Mouse (Mus musculus) forebrain, embryonic 16.5 days (tissue): ENCODE results near the gene Plpp1. TPM values are rescaled to one million over a fixed set of nuclear protein-coding genes. Genes with fewer than 3 reads are reported as not detected.

Experiments
- ATAC-seq: fragments of 200-750 bp; cut with Nextera tagmentation; 2 replicates; pipeline ENCODE4 v1.8.0; 2017; ENCODE audit warnings: mild to moderate bottlenecking, moderate library complexity
- H3K27ac ChIP-seq: fragments of 300-500 bp; sonication (generic); 2 replicates; pipeline ENCODE4 v1.5.1; 2014; ENCODE audit warnings: low read length, control low read depth
- H3K27me3 ChIP-seq: fragments of 300-500 bp; sonication (generic); replicated peaks from 2 replicates; pipeline ENCODE4 v1.6.1; 2014; ENCODE audit warnings: low read length; ENCODE audit not compliant: control insufficient read depth, insufficient read depth
- H3K36me3 ChIP-seq: fragments of 300-500 bp; sonication (generic); 2 replicates; pipeline ENCODE4 v1.6.1; 2014; ENCODE audit not compliant: control insufficient read depth, insufficient read depth
- H3K4me1 ChIP-seq: fragments of 300-500 bp; sonication (generic); replicated peaks from 2 replicates; pipeline ENCODE4 v1.6.1; 2014; ENCODE audit warnings: low read length; ENCODE audit not compliant: control insufficient read depth, insufficient read depth
- H3K4me2 ChIP-seq: fragments of 300-500 bp; sonication (generic); 2 replicates; pipeline ENCODE4 v1.6.1; 2014; ENCODE audit warnings: mild to moderate bottlenecking, low read length, control low read depth
- H3K4me3 ChIP-seq: fragments of 300-500 bp; sonication (generic); replicated peaks from 2 replicates; pipeline ENCODE4 v1.5.1; 2014; ENCODE audit warnings: mild to moderate bottlenecking, low read length, control low read depth
- H3K9ac ChIP-seq: fragments of 300-500 bp; sonication (generic); replicated peaks from 2 replicates; pipeline ENCODE4 v1.6.1; 2014; ENCODE audit warnings: low read depth, low read length, control low read depth
- H3K9me3 ChIP-seq: fragments of 300-500 bp; sonication (generic); 2 replicates; pipeline ENCODE4 v1.6.1; 2016; ENCODE audit warnings: low read length; ENCODE audit not compliant: control insufficient read depth
- WGBS: fragments of 180-500 bp; shearing (Covaris S2); extraction: QIAGEN DNeasy Blood & Tissue Kit; methylation state at CpG from one replicate; pipeline ENCODE4 v1.1.7; 2014; 5-methylcytosine and 5-hydroxymethylcytosine counted together
- polyA plus RNA-seq: library from polyadenylated mRNA; unstranded; fragments of >200 nt; fragmentation: Nextera tagmentation; extraction: Ambion mirVana; gene quantifications from 2 replicates; pipeline ENCODE4 v1.2.1, GENCODE M21; 2015

Plpp1 gene
- polyA plus RNA-seq, 1 experiment from 2014 or later, result 49.2 TPM

DNA sequence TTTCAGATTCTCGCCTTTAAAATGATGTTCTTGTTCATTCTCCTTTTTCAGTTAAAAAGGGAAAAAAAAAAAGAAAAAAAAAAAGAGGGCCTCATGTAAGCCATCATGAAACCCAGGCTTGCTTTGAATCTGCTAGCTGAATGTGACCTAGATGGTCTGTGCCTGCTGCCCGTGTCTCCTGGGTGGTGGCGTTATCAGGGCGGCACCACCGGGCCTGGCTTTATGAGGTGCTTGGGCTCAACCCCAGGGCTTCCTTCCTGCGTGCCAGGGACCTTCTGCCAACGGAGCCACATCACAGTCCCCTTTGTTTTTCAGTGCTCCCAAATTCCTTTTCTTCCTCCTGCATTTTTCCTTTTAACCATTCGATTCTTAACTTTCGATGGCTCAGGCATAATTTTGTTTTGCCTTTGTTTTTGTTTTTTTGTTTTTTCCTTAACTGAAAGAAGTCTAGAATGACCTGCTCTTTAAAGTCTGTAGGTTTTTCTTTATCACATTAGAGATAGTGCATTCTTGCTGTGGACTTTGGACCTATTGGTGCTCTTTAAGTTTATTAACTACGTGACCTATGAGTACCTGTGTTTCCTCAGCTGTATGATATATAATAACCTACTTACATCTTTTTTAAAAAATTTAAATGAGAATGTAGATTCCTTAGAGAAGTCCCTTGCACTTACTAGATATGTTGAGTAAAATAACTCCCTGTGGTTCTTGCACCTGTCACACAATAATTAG is 7.5 kb downstream of the Plpp1 start:
- Histone ChIP-seq H3K4me1 (peaks cover 14% of the 10 kb centered on the region), H3K4me3 (no peak overlapping the region), H3K27ac (no peak overlapping the region), H3K9ac (no peak overlapping the region), H3K9me3 (no peaks in the 10 kb centered on the region), H3K27me3 (no peaks in the 10 kb centered on the region), H3K36me3 (peaks cover 6% of the 10 kb centered on the region; the same call in 1 of the 2 replicates), H3K4me2 (no peak overlapping the region)
- 76% methylated on average over 10 of the region's 10 CpGs for WGBS
- ATAC-seq, result no peak

DNA sequence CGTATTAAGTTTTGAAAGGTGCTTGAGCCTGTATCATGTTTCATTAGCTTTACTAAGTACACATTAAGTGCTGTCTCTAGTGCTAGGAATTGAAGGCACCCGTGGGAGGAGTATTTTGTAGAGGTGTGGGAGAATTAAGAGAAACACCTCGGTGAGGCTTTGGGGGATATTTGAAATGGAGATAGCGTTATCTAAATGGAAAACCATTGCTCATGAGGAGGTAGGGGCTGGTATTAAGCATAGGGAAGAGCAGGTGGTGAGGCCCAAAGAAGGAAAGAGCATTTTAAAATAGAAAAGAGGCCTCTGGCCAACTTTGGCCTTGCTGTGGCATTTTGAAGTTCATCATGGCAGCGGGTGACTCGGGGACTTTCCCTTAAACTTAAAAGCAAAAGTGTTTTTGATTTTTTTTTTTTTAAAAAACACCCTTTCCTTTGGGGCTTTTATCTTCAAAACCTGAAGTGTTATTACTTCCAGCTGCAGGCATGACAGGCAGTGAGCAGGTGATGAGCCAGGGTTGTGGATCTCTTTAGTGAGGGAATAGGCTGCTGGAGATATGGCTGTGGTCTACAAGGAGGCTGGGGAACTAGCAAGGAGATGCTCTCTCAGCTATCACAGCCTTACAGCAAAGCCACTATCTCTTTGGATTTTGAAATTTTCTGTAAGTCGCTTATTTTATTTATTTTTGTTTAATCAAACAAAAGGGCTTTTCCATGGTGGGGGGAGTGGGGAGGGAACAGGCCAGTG is 9.1 kb downstream of the Plpp1 start:
- WGBS, result 81% methylated on average over 7 of the region's 7 CpGs
- Histone ChIP-seq H3K36me3 (peaks cover 6% of the 10 kb centered on the region; the same call in 1 of the 2 replicates), H3K9ac (no peak overlapping the region), H3K4me1 (peaks cover 12% of the 10 kb centered on the region; the same call in 1 of the 2 replicates), H3K9me3 (no peaks in the 10 kb centered on the region), H3K27me3 (no peaks in the 10 kb centered on the region), H3K27ac (no peak overlapping the region), H3K4me3 (no peak overlapping the region), H3K4me2 (no peak overlapping the region)
- no peak for ATAC-seq

DNA sequence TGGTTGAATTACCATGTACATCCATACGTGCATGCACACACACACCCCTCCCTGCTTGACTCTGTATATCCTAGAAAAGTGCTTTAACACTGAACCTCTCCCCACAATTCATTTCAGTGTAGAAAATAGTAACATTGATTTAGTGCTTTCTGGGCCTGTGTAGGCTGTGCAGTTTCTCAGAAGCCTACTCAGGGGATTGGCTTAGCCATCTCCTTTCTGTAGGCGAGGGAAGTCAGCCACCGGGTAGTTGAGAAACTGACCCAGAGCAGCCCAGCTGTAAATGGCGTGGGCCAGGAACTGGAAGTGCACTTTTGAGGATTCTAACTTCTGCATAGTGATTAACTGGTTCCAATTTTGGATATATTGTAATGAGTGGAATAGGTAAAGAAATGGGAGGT is 9.7 kb downstream of the Plpp1 start:
- no peak for ATAC-seq
- Histone ChIP-seq H3K4me3 (no peak overlapping the region), H3K36me3 (peaks cover 6% of the 10 kb centered on the region; the same call in 1 of the 2 replicates), H3K4me1 (peaks cover 12% of the 10 kb centered on the region; the same call in 1 of the 2 replicates), H3K27ac (no peak overlapping the region), H3K27me3 (no peaks in the 10 kb centered on the region), H3K9ac (no peak overlapping the region), H3K4me2 (no peak overlapping the region), H3K9me3 (no peaks in the 10 kb centered on the region)
- 85% methylated on average over 4 of the region's 4 CpGs for WGBS

DNA sequence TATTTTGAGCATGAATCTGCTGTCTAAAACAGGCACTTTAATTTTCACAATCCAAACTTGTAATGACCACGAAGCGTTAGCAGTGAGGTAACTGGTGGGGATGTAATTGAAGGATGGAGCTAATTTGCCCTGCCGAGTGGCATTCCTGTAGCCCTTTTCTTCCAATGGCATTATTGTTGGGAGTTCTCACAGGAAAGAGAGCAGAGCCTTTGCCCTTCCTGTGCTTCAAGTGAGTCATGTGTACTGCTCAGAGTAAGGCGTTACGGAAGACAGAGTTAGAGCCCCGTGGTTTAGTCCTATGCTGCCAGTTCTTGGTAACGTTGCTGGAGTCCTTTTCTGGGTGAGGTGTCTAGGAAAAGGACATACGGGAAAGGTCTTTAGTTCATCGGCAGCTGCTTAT is 10.2 kb downstream of the Plpp1 start:
- Histone ChIP-seq H3K4me2 (no peak overlapping the region), H3K27me3 (no peaks in the 10 kb centered on the region), H3K9ac (no peak overlapping the region), H3K4me1 (peaks cover 12% of the 10 kb centered on the region; the same call in 1 of the 2 replicates), H3K36me3 (peaks cover 6% of the 10 kb centered on the region; the same call in 1 of the 2 replicates), H3K4me3 (no peak overlapping the region), H3K9me3 (no peaks in the 10 kb centered on the region), H3K27ac (no peak overlapping the region)
- 21% methylated on average over 9 of the region's 9 CpGs for WGBS
- ATAC-seq, result no peak

DNA sequence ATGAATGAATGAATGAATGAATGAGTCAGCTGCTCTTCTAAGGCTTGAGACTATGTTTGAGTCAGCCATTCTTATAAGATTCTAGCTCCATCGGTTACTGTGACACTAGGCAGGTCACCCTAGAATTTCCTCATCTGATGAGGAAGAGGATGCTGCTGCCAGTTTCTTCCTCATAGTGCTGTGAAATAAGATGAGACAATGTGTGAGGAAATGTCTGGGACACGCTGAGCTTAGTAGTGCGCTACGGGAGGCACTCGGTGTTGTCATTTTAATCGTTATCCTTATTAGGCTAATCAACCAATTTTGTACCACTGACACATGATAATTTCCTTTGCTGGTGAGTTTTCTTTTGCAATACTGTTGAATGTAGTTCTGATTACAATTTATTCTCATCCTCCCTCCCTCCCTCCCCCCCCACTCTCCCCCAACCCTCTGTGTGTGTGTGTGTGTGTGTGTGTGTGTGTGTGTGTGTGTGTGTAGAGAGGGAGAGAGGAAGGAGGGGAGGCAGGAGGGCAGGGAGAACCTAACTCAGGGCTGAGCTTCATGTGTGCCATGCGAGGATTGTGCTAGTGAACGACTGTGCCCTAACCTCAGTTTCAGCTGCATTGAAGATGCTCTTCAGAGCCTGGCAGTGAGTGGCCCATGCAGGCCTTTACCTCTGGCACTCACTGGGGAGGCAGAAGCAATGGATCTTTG is 11.3 kb downstream of the Plpp1 start:
- Histone ChIP-seq H3K4me3 (no peak overlapping the region), H3K4me1 (peaks cover 12% of the 10 kb centered on the region; the same call in 1 of the 2 replicates), H3K27me3 (no peaks in the 10 kb centered on the region), H3K27ac (no peak overlapping the region), H3K9ac (no peak overlapping the region), H3K9me3 (no peaks in the 10 kb centered on the region), H3K36me3 (no peaks in the 10 kb centered on the region), H3K4me2 (no peak overlapping the region)
- ATAC-seq, result peak; percentile 54
- 45% methylated on average over 8 of the region's 8 CpGs for WGBS

DNA sequence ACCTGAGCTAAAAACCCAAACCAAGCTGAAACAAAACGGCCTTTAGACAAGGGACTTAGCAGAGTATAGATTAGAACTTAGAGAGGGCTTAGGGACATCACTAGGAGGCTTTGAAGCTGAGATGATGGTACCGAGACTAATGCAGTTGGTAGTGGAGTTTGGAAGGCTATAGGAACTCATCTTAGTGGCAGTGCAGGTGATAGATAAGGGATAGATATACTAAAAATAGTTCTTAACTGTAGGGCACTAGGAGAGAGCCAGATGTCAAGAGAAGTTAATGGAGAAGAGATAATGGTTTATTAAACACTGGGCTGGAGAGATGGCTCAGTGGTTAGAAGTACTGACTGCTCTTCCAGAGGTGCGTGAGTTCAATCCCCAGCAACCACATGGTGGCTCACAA is 15.4 kb downstream of the Plpp1 start:
- ATAC-seq, result no peak
- Histone ChIP-seq H3K4me3 (no peak overlapping the region), H3K4me2 (no peak overlapping the region), H3K27me3 (no peaks in the 10 kb centered on the region), H3K27ac (no peak overlapping the region), H3K4me1 (peaks cover 8% of the 10 kb centered on the region; the same call in 1 of the 2 replicates), H3K9me3 (no peaks in the 10 kb centered on the region), H3K36me3 (no peaks in the 10 kb centered on the region), H3K9ac (no peak overlapping the region)
- 82% methylated on average over 3 of the region's 3 CpGs for WGBS

DNA sequence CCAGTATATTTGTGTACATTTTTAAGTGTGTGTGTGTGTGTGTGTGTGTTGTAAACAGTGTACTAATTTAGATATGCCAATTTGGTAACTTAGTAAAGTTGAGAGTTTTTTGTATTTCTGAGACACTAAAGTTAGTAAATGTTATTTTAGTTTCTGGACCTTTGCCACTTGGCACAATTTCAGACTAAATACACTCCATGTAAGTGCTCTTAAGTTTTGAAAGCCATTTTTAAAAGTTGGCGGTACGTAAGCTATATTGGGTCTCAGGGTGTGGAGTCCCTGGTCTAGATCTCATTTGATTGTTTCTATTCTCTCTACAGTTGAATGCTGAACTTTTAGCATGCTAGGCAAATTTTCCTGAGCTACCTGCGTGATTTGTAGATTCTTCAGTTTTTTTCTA is 17.5 kb downstream of the Plpp1 start:
- WGBS, result 86% methylated on average over 3 of the region's 3 CpGs

DNA sequence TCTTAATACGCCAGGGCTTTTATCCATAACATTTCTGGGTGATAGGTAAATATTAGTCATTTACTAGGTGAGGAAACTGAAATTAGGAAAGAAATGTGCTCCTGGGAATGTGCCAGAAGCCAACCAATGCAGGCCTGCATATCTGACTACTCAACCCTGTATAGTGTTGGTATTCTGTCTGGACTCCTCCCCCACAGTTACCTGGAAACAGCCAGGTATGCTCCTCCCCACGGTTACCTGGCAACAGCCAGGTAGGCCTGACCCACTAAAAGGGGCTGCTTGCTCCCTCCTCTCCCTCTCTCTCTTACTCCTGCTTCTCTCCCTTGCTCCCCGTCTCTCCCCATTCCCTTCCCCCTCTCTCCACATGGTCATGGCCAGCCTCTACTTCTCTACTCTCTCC is 21.8 kb downstream of the Plpp1 start:
- Histone ChIP-seq H3K27me3 (no peaks in the 10 kb centered on the region), H3K4me2 (no peak overlapping the region), H3K4me1 (no peaks in the 10 kb centered on the region), H3K9ac (no peak overlapping the region), H3K4me3 (no peak overlapping the region), H3K36me3 (no peaks in the 10 kb centered on the region), H3K27ac (no peak overlapping the region), H3K9me3 (no peaks in the 10 kb centered on the region)
- 82% methylated on average over 3 of the region's 3 CpGs for WGBS
- no peak for ATAC-seq

More for the DNA sequence above, 17.5 kb downstream of the Plpp1 start:
- Histone ChIP-seq H3K4me3 (no peak overlapping the region), H3K27ac (no peak overlapping the region), H3K9ac (no peak overlapping the region), H3K9me3 (no peaks in the 10 kb centered on the region), H3K4me1 (no peaks in the 10 kb centered on the region), H3K27me3 (no peaks in the 10 kb centered on the region), H3K36me3 (no peaks in the 10 kb centered on the region), H3K4me2 (no peak overlapping the region)
- ATAC-seq, result no peak

DNA sequence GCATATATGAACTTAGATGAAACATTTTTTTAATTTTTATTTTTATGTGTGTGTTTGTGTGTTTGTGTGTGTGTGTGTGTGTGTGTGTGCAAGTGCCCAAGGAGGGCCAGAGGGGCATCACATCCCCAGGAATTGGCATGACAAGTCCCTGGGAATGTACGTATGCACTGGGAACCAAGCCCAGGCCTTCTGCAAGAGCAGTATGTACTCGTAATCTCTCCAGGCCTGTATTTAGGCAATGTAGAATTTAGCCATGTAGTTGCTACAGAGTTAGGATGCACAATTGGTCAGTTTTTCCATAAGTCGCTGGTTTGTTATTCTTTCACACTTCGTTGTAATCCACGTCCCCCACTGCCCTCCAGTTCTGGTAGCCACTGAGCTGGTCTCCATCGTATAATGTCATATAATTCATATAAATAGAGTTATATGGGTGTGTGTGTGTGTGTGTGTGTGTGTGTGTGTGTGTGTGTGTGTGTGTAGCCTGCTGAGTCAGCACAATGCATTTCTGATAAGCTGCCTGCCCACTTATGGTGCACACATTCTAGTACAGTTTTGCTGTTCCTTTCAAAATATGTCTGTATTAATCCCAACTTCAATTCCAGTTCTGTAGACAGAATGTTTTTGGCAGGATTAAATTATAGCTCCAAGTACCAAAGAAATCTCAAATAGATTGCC is 22.8 kb downstream of the Plpp1 start:
- WGBS, result 81% methylated on average over 6 of the region's 6 CpGs

More for the DNA sequence above, 22.8 kb downstream of the Plpp1 start:
- Histone ChIP-seq H3K4me3 (no peak overlapping the region), H3K4me1 (no peaks in the 10 kb centered on the region), H3K4me2 (no peak overlapping the region), H3K9ac (no peak overlapping the region), H3K27ac (no peak overlapping the region), H3K27me3 (no peaks in the 10 kb centered on the region), H3K9me3 (no peaks in the 10 kb centered on the region), H3K36me3 (no peaks in the 10 kb centered on the region)
- no peak for ATAC-seq
